Mouse (Mus musculus): ENCODE results near the gene Rps21. TPM values are rescaled to one million over a fixed set of nuclear protein-coding genes. Genes with fewer than 3 reads are reported as not detected.

Gene Rps21
- polyA plus RNA-seq, 1 experiment from 2014 or later: 516 TPM

DNA sequence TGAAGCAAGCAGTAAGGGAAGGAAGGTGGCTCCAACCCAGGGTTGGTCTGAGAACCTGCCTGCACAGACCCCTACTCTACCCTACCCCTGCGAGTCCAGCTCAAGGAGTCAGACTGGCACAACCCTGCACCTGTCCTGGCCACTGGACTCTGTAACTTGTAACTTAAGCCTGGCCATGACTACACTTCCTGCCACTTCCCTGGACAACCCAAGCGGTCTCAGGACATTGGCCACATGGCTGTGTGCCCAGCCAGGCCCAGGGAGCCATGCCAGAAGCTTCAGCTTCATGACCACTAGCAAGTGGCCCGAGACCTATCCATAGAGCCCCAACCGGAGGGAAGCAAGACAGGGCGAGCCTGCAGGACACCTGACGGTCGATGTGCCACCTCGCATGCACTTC is 39.6 kb upstream of the Rps21 start:
- Histone ChIP-seq H3K27ac (replicated peaks; ENCODE audit: low read depth, low read length) (no peak overlapping the region), H3K4me3 (ENCODE audit: low read depth, low read length) (no peak overlapping the region), H3K36me3 (replicated peaks; ENCODE audit: control insufficient read depth, insufficient read depth, low read depth, low read length) (no peaks in the 10 kb centered on the region), H3K4me1 (ENCODE audit: control insufficient read depth, insufficient read depth, low read length) (0 out of 2 replicates have a peak, but pooled peaks cover 4% of the 10 kb centered on the region), H3K9ac (replicated peaks; ENCODE audit: low read length) (no peak overlapping the region), H3K9me3 (replicated peaks; ENCODE audit: control insufficient read depth, low read length) (no peaks in the 10 kb centered on the region), H3K4me2 (ENCODE audit: low read depth, low read length) (no peak overlapping the region), H3K27me3 (ENCODE audit: control insufficient read depth, insufficient read depth, low read length) (no peaks in the 10 kb centered on the region)
- 89% methylated on average over 8 of the region's 8 CpGs for WGBS
- DNase-seq (ENCODE audit: low spot score): no peak
- ATAC-seq (replicated peaks; ENCODE audit: insufficient number of reproducible peaks, low FRiP score, low TSS enrichment, low read depth): no peak

GRCm38 (mm10) chr2:180218241-180218640 is 38.9 kb upstream of the Rps21 start:
- WGBS: 73% methylated on average over 3 of the region's 3 CpGs
- Histone ChIP-seq H3K4me2 (ENCODE audit: low read depth, low read length) (no peak overlapping the region), H3K9me3 (replicated peaks; ENCODE audit: control insufficient read depth, low read length) (no peaks in the 10 kb centered on the region), H3K4me1 (ENCODE audit: control insufficient read depth, insufficient read depth, low read length) (0 out of 2 replicates have a peak, but pooled peaks cover 4% of the 10 kb centered on the region), H3K27me3 (ENCODE audit: control insufficient read depth, insufficient read depth, low read length) (no peaks in the 10 kb centered on the region), H3K36me3 (replicated peaks; ENCODE audit: control insufficient read depth, insufficient read depth, low read depth, low read length) (no peaks in the 10 kb centered on the region), H3K4me3 (ENCODE audit: low read depth, low read length) (no peak overlapping the region), H3K27ac (replicated peaks; ENCODE audit: low read depth, low read length) (no peak overlapping the region), H3K9ac (replicated peaks; ENCODE audit: low read length) (no peak overlapping the region; the same call in 1 of the 2 replicates)
- ATAC-seq (replicated peaks; ENCODE audit: insufficient number of reproducible peaks, low FRiP score, low TSS enrichment, low read depth): no peak
- no peak for DNase-seq (ENCODE audit: low spot score)

DNA sequence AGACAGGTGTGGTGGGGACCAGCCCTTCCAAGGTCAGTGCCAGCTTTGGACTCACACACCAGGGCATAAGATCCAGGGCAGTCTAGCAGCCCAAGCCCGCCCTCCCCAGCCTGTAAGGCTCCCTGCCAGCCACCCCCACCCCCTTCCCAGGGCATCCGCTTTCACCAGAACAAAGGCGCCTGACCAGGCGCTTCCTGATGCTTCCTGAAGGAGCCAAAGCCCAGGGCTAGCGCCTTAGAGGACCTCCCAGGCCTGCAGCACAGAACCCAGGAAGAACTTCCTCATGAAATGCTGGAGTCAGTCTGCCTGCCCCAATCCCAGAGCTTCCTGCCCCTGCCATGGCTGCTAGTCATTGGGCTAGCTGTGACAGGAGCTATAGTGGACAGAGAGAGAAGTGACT is 38.5 kb upstream of the Rps21 start:
- H3K9me3 ChIP-seq (replicated peaks; ENCODE audit: control insufficient read depth, low read length): no peaks in the 10 kb centered on the region
- no peak overlapping the region for H3K4me3 ChIP-seq (ENCODE audit: low read depth, low read length)
- WGBS: 42% methylated on average over 5 of the region's 5 CpGs
- no peak overlapping the region; the same call in 1 of the 2 replicates for H3K9ac ChIP-seq (replicated peaks; ENCODE audit: low read length)
- H3K4me1 ChIP-seq (ENCODE audit: control insufficient read depth, insufficient read depth, low read length): 0 out of 2 replicates have a peak, but pooled peaks cover 4% of the 10 kb centered on the region
- ATAC-seq (replicated peaks; ENCODE audit: insufficient number of reproducible peaks, low FRiP score, low TSS enrichment, low read depth) (no peak), DNase-seq (ENCODE audit: low spot score) (no peak)
- H3K27me3 ChIP-seq (ENCODE audit: control insufficient read depth, insufficient read depth, low read length): no peaks in the 10 kb centered on the region
- H3K4me2 ChIP-seq (ENCODE audit: low read depth, low read length): no peak overlapping the region
- H3K36me3 ChIP-seq (replicated peaks; ENCODE audit: control insufficient read depth, insufficient read depth, low read depth, low read length): no peaks in the 10 kb centered on the region
- no peak overlapping the region for H3K27ac ChIP-seq (replicated peaks; ENCODE audit: low read depth, low read length)

DNA sequence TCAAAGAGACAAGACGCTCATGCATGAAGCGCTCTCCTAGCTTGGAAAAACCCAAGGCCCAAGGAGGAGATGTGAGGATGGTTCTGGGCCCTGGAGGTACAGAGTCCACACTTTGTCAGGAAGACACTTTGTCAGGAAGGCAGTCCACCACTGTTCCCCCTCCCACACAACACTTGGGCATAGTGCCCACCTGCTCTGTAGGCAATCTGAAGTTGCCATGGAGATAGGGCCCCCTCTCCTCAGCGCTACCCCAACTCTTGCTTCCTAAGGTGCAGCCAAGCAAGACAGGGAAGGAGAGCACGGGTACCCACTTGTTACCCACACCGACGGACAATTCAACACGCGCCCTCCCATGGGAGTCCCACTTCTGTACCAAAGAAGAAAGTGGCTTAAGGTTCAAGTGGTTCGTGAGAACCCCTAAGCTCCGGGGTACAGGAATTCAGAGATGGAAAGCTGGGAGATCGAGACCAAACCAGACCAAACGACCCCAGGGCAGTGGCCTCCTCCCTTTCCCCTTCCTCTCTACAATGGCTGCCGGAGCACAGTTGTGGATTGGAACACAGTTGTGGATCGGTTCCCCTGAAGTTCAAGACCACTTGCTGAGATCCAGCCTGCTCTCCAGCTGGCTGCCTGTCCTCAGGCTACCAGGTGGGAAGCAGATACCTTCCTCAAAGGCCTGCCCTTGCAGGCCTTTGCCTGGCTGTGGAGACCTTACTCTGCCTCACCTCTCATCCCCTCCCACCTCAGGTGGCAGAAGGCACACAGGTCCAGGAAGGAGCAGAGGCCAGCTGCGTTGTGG is 37.8 kb upstream of the Rps21 start:
- Histone ChIP-seq H3K4me1 (ENCODE audit: control insufficient read depth, insufficient read depth, low read length) (peaks cover 4% of the 10 kb centered on the region; the same call in 1 of the 2 replicates), H3K9ac (replicated peaks; ENCODE audit: low read length) (no peak overlapping the region), H3K27ac (replicated peaks; ENCODE audit: low read depth, low read length) (no peak overlapping the region), H3K36me3 (replicated peaks; ENCODE audit: control insufficient read depth, insufficient read depth, low read depth, low read length) (no peaks in the 10 kb centered on the region), H3K4me2 (ENCODE audit: low read depth, low read length) (no peak overlapping the region), H3K4me3 (ENCODE audit: low read depth, low read length) (no peak overlapping the region), H3K27me3 (ENCODE audit: control insufficient read depth, insufficient read depth, low read length) (peaks cover 5% of the 10 kb centered on the region; the same call in 1 of the 2 replicates), H3K9me3 (replicated peaks; ENCODE audit: control insufficient read depth, low read length) (no peaks in the 10 kb centered on the region)
- DNase-seq (ENCODE audit: low spot score): no peak
- 77% methylated on average over 15 of the region's 15 CpGs for WGBS
- ATAC-seq (replicated peaks; ENCODE audit: insufficient number of reproducible peaks, low FRiP score, low TSS enrichment, low read depth): no peak

DNA sequence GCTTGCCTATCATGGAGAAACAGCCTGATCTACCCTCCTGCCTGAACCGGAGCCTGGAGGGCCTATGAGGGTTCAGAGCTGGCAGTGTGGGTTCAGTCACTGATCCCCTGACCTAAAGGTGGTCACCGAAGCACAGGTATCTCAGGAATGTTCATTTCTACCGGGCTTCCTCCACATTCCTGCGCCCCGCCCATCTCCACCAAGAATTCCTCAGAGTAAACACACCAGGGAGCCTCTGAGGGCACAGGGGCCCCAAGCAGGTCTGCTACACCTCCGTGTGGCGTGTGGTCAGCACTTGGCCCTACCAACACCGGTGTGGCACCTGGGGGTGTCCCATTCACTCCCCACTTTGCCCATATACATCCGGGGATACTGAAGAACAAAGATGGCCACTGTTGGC is 37.0 kb upstream of the Rps21 start:
- H3K4me1 ChIP-seq (ENCODE audit: control insufficient read depth, insufficient read depth, low read length): peaks cover 4% of the 10 kb centered on the region
- DNase-seq (ENCODE audit: low spot score): no peak
- H3K27me3 ChIP-seq (ENCODE audit: control insufficient read depth, insufficient read depth, low read length): peaks cover 10% of the 10 kb centered on the region
- ATAC-seq (replicated peaks; ENCODE audit: insufficient number of reproducible peaks, low FRiP score, low TSS enrichment, low read depth): no peak
- no peak overlapping the region for H3K4me3 ChIP-seq (ENCODE audit: low read depth, low read length)
- no peaks in the 10 kb centered on the region for H3K36me3 ChIP-seq (replicated peaks; ENCODE audit: control insufficient read depth, insufficient read depth, low read depth, low read length)
- 77% methylated on average over 9 of the region's 9 CpGs for WGBS
- no peaks in the 10 kb centered on the region for H3K9me3 ChIP-seq (replicated peaks; ENCODE audit: control insufficient read depth, low read length)
- H3K9ac ChIP-seq (replicated peaks; ENCODE audit: low read length): no peak overlapping the region
- no peak overlapping the region for H3K27ac ChIP-seq (replicated peaks; ENCODE audit: low read depth, low read length)
- no peak overlapping the region for H3K4me2 ChIP-seq (ENCODE audit: low read depth, low read length)

- H3K4me1 ChIP-seq (ENCODE audit: control insufficient read depth, insufficient read depth, low read length): peaks cover 7% of the 10 kb centered on the region
These were observed 36.1 kb upstream of the Rps21 start for GRCm38 (mm10) chr2:180221051-180221450.

GRCm38 (mm10) chr2:180222250-180222649 is 34.9 kb upstream of the Rps21 start:
- Histone ChIP-seq H3K4me1 (ENCODE audit: control insufficient read depth, insufficient read depth, low read length) (peaks cover 10% of the 10 kb centered on the region), H3K4me2 (ENCODE audit: low read depth, low read length) (no peak overlapping the region; the same call in 1 of the 2 replicates), H3K36me3 (replicated peaks; ENCODE audit: control insufficient read depth, insufficient read depth, low read depth, low read length) (no peaks in the 10 kb centered on the region), H3K9me3 (replicated peaks; ENCODE audit: control insufficient read depth, low read length) (no peaks in the 10 kb centered on the region), H3K4me3 (ENCODE audit: low read depth, low read length) (no peak overlapping the region), H3K9ac (replicated peaks; ENCODE audit: low read length) (no peak overlapping the region; the same call in 1 of the 2 replicates), H3K27ac (replicated peaks; ENCODE audit: low read depth, low read length) (no peak overlapping the region), H3K27me3 (ENCODE audit: control insufficient read depth, insufficient read depth, low read length) (peaks cover 18% of the 10 kb centered on the region)
- 13% methylated on average over 6 of the region's 6 CpGs for WGBS
- ATAC-seq (replicated peaks; ENCODE audit: insufficient number of reproducible peaks, low FRiP score, low TSS enrichment, low read depth) (no peak), DNase-seq (ENCODE audit: low spot score) (peak; percentile 61)

More at GRCm38 (mm10) chr2:180221051-180221450, 36.1 kb upstream of the Rps21 start:
- DNase-seq (ENCODE audit: low spot score) (no peak), ATAC-seq (replicated peaks; ENCODE audit: insufficient number of reproducible peaks, low FRiP score, low TSS enrichment, low read depth) (no peak)
- 93% methylated on average over 9 of the region's 9 CpGs for WGBS
- no peaks in the 10 kb centered on the region for H3K36me3 ChIP-seq (replicated peaks; ENCODE audit: control insufficient read depth, insufficient read depth, low read depth, low read length)
- no peak overlapping the region for H3K27ac ChIP-seq (replicated peaks; ENCODE audit: low read depth, low read length)
- no peaks in the 10 kb centered on the region for H3K9me3 ChIP-seq (replicated peaks; ENCODE audit: control insufficient read depth, low read length)
- H3K4me2 ChIP-seq (ENCODE audit: low read depth, low read length): no peak overlapping the region
- H3K4me3 ChIP-seq (ENCODE audit: low read depth, low read length): no peak overlapping the region
- no peak overlapping the region for H3K9ac ChIP-seq (replicated peaks; ENCODE audit: low read length)
- peaks cover 16% of the 10 kb centered on the region for H3K27me3 ChIP-seq (ENCODE audit: control insufficient read depth, insufficient read depth, low read length)

DNA sequence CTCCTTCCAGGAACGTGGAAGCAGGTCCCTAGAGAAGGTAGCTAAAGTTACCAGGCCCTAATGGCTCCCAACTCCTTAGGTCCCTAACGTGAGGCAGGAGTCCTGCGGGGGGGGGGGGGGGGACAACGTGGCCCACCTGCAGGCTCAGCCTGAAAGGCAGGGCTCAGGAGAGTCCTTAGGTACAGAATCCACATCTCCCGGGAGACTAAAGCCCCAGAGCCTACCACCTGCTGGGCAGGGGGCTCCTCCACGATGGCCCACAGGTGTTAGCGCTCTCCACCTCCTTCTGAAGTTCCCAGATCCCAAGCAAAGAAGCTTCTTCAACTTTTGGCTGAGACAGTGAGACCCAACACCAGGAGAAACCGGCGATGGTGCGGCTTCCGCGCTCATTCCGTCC is 32.5 kb upstream of the Rps21 start:
- Histone ChIP-seq H3K4me2 (ENCODE audit: low read depth, low read length) (peak overlapping the region; percentile 92), H3K4me1 (ENCODE audit: control insufficient read depth, insufficient read depth, low read length) (peaks cover 16% of the 10 kb centered on the region), H3K9ac (replicated peaks; ENCODE audit: low read length) (peak overlapping the region; percentile 39), H3K27ac (replicated peaks; ENCODE audit: low read depth, low read length) (no peak overlapping the region), H3K27me3 (ENCODE audit: control insufficient read depth, insufficient read depth, low read length) (peaks cover 20% of the 10 kb centered on the region), H3K4me3 (ENCODE audit: low read depth, low read length) (peak overlapping the region; percentile 52), H3K36me3 (replicated peaks; ENCODE audit: control insufficient read depth, insufficient read depth, low read depth, low read length) (no peaks in the 10 kb centered on the region), H3K9me3 (replicated peaks; ENCODE audit: control insufficient read depth, low read length) (no peaks in the 10 kb centered on the region)
- no peak for ATAC-seq (replicated peaks; ENCODE audit: insufficient number of reproducible peaks, low FRiP score, low TSS enrichment, low read depth)
- WGBS: 1% methylated on average over 13 of the region's 13 CpGs
- no peak for DNase-seq (ENCODE audit: low spot score)
